Mouse (Mus musculus) right cerebral cortex, adult 18-20 months (tissue): ENCODE measurements around the gene Gpc3.
"Not testable (repeated sequence)": the region's sequence is repeated elsewhere in the genome, so short reads cannot be mapped to it uniquely, and the experiment has no call there.

Experiments
- DNase-seq: peaks from one replicate; pipeline ENCODE4 v3.0.0; 2022; ENCODE audit warnings: mixed read lengths

The Gpc3 gene

DNA sequence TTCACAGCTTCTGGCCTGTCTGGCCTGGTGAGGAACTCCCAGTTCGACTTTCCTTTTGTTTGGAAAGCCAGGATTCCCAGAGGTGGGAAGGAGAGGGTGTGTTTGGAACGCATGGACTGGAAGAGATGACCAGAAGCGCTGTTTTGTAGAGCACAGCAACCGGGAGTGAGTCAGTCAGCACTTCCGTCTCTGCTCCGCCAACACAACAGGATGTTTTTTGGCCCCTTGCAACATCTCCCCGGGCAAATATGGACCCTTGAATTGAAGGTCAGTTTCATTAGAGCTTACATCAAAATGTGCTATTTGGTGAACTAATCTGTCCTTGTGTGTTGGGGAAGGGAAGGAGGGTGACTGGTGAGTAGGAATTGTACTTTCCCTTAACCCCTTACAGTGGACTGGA is 340.7 kb downstream of the Gpc3 start:
- no peak for DNase-seq

DNA sequence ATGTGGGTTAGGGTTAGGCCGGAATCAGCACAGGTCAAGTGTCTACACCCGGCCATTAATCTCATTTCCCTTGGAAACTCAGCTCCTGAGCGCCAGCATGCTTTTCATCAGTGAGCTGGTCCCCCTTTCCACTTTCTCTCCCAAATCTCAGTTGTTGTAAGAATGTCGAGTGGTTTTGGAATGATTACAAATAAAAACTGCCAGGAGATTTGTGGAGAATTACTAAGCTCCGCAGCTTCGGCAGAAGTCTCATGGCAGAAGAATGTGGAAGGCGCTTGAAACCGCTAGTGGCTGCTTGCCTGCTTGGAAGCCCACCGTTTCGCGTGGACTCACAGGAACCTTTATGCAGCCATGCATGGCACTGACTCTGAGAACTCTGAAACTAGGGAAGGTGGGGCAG is 351.8 kb downstream of the Gpc3 start:
- no peak for DNase-seq

- no peak for DNase-seq
Measured at GRCm38 (mm10) chrX:52261546-52261945, 352.2 kb downstream of the Gpc3 start.

DNA sequence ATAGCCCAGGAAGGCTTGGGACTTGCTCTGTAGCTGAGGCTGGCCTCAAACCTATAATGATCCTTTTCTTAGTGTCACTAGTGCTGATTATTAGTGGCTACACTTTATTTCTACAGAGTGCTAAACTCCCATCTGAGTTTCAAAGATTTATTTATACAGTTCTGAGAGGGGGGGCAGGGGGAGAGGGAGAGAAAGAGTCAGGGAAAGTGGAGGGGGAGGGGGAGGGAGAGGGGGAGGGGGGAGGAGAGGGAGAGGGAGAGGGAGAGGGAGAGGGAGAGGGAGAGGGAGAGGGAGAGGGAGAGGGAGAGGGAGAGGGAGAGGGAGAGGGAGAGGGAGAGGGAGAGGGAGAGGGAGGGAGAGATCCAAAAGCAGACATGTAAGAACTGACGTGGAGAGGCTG is 354.0 kb downstream of the Gpc3 start:
- DNase-seq, result not testable (repeated sequence)

DNA sequence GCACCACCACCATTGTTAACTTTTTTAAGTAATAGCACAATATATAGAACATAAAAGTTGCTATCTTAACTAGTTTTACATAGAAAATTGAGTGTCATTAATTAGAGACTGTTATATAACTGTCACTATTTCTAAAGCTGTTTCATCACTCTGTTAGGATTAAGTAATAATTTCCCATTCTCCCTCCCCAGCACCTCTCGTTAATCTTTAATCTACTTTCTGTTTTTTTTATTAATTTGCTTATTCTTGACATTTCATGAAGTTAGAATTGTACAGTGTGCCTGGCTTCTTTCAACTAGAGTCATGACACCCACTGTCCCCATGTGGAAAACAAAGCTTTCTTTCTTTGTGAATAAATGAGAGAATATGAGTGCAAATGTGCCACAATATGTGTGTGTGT is 359.2 kb downstream of the Gpc3 start:
- DNase-seq, result no peak

- no peak for DNase-seq
Measured at GRCm38 (mm10) chrX:52245694-52246297, 368.0 kb downstream of the Gpc3 start.

- no peak for DNase-seq
Measured at GRCm38 (mm10) chrX:52237470-52237869, 376.3 kb downstream of the Gpc3 start.

- no peak for DNase-seq
Measured at GRCm38 (mm10) chrX:52231984-52232383, 381.8 kb downstream of the Gpc3 start.

- no peak for DNase-seq
Measured at GRCm38 (mm10) chrX:52230711-52231110, 383.0 kb downstream of the Gpc3 start.
